Mouse (Mus musculus) liver, embryonic 13.5 days (tissue): ENCODE results near the gene Sbf2. TPM values are rescaled to one million over a fixed set of nuclear protein-coding genes. Genes with fewer than 3 reads are reported as not detected.
"Not testable (repeated sequence)": the region's sequence is repeated elsewhere in the genome, so short reads cannot be mapped to it uniquely, and the experiment has no call there.

Experiments used
- ATAC-seq: fragments of 200-750 bp; cut with Nextera tagmentation; 2 replicates; pipeline ENCODE4 v1.8.0; 2017; ENCODE audit warnings: low read depth, mild to moderate bottlenecking, moderate number of reproducible peaks, moderate library complexity
- DNase-seq: peaks from one replicate; pipeline ENCODE4 v3.0.0; 2022
- H3K27ac ChIP-seq: fragments of 300-500 bp; sonication (generic); 2 replicates; pipeline ENCODE4 v1.5.1; 2015; ENCODE audit warnings: moderate library complexity, mild to moderate bottlenecking, inconsistent platforms
- H3K27me3 ChIP-seq: fragments of 300-500 bp; sonication (generic); 2 replicates; pipeline ENCODE4 v1.6.1; 2015; ENCODE audit warnings: mild to moderate bottlenecking, inconsistent platforms
- H3K36me3 ChIP-seq: fragments of 300-500 bp; sonication (generic); 2 replicates; pipeline ENCODE4 v1.6.1; 2015; ENCODE audit warnings: mild to moderate bottlenecking, inconsistent platforms
- H3K4me1 ChIP-seq: fragments of 300-500 bp; sonication (generic); replicated peaks from 2 replicates; pipeline ENCODE4 v1.6.1; 2015; ENCODE audit warnings: inconsistent platforms
- H3K4me2 ChIP-seq: fragments of 300-500 bp; sonication (generic); 2 replicates; pipeline ENCODE4 v1.6.1; 2015; ENCODE audit warnings: inconsistent platforms, mild to moderate bottlenecking, moderate library complexity
- H3K4me3 ChIP-seq: fragments of 300-500 bp; sonication (generic); replicated peaks from 2 replicates; pipeline ENCODE4 v1.5.1; 2015; ENCODE audit warnings: mild to moderate bottlenecking, inconsistent platforms
- H3K9ac ChIP-seq: fragments of 300-500 bp; sonication (generic); 2 replicates; pipeline ENCODE4 v1.6.1; 2015; ENCODE audit warnings: mild to moderate bottlenecking, inconsistent platforms
- H3K9me3 ChIP-seq: fragments of 300-500 bp; sonication (generic); replicated peaks from 2 replicates; pipeline ENCODE4 v1.6.1; 2016; ENCODE audit warnings: inconsistent platforms
- WGBS: fragments of 180-500 bp; shearing (Covaris S2); methylation state at CpG from one replicate; pipeline ENCODE4 v1.1.7; 2015; ENCODE audit not compliant: insufficient replicate concordance; 5-methylcytosine and 5-hydroxymethylcytosine counted together
- polyA plus RNA-seq: library from polyadenylated mRNA; unstranded; fragments of >200 nt; fragmentation: Nextera tagmentation; extraction: Ambion mirVana; gene quantifications from 2 replicates; pipeline ENCODE4 v1.2.1, GENCODE M21; 2015

Gene Sbf2
- polyA plus RNA-seq, 1 experiment from 2014 or later: 5.3 TPM

GRCm38 (mm10) chr7:110491038-110491437, 123.7 kb downstream of the Sbf2 start:
- no peak for ATAC-seq
- Histone ChIP-seq H3K9me3 (no peaks in the 10 kb centered on the region), H3K27me3 (no peaks in the 10 kb centered on the region), H3K4me1 (no peaks in the 10 kb centered on the region), H3K9ac (no peak overlapping the region), H3K27ac (no peak overlapping the region), H3K4me2 (no peak overlapping the region), H3K4me3 (no peak overlapping the region), H3K36me3 (no peaks in the 10 kb centered on the region)
- 60% methylated on average over 5 of the region's 5 CpGs for WGBS
- no peak for DNase-seq

- Histone ChIP-seq H3K27ac (no peak overlapping the region), H3K9ac (no peak overlapping the region), H3K27me3 (no peaks in the 10 kb centered on the region), H3K9me3 (no peaks in the 10 kb centered on the region), H3K4me3 (no peak overlapping the region), H3K4me1 (no peaks in the 10 kb centered on the region), H3K36me3 (peaks cover 4% of the 10 kb centered on the region; the same call in 1 of the 2 replicates), H3K4me2 (no peak overlapping the region)
- WGBS: 70% methylated on average over 5 of the region's 5 CpGs
- ATAC-seq: no peak
- no peak for DNase-seq
Observed at GRCm38 (mm10) chr7:110485051-110485450, 129.7 kb downstream of the Sbf2 start.

- WGBS: 66% methylated on average over 6 of the region's 6 CpGs
- H3K36me3 ChIP-seq: no peaks in the 10 kb centered on the region
- H3K4me3 ChIP-seq: no peak overlapping the region
- ATAC-seq (no peak), DNase-seq (no peak)
- H3K9me3 ChIP-seq: no peaks in the 10 kb centered on the region
- H3K27me3 ChIP-seq: no peaks in the 10 kb centered on the region
- no peak overlapping the region for H3K27ac ChIP-seq
- H3K4me1 ChIP-seq: no peaks in the 10 kb centered on the region
- no peak overlapping the region for H3K9ac ChIP-seq
- H3K4me2 ChIP-seq: no peak overlapping the region
Observed at GRCm38 (mm10) chr7:110470987-110471386, 143.7 kb downstream of the Sbf2 start.

- Histone ChIP-seq H3K9ac (no peak overlapping the region), H3K9me3 (no peaks in the 10 kb centered on the region), H3K36me3 (no peaks in the 10 kb centered on the region), H3K4me1 (no peaks in the 10 kb centered on the region), H3K27me3 (no peaks in the 10 kb centered on the region), H3K4me2 (no peak overlapping the region), H3K27ac (no peak overlapping the region), H3K4me3 (no peak overlapping the region)
- ATAC-seq (no peak), DNase-seq (no peak)
- 72% methylated on average over 5 of the region's 5 CpGs for WGBS
Observed at GRCm38 (mm10) chr7:110463471-110463870, 151.3 kb downstream of the Sbf2 start.

GRCm38 (mm10) chr7:110432301-110432700, 182.4 kb downstream of the Sbf2 start:
- Histone ChIP-seq H3K4me1 (no peaks in the 10 kb centered on the region), H3K9me3 (no peaks in the 10 kb centered on the region), H3K27me3 (no peaks in the 10 kb centered on the region), H3K4me3 (no peak overlapping the region), H3K4me2 (no peak overlapping the region), H3K36me3 (no peaks in the 10 kb centered on the region), H3K9ac (no peak overlapping the region), H3K27ac (no peak overlapping the region)
- WGBS: 16% methylated on average over 4 of the region's 4 CpGs
- DNase-seq (peak; percentile 3), ATAC-seq (no peak)

GRCm38 (mm10) chr7:110416318-110416717, 198.4 kb downstream of the Sbf2 start:
- 53% methylated on average over 1 of the region's 1 CpGs for WGBS
- H3K4me1 ChIP-seq: no peaks in the 10 kb centered on the region
- H3K4me2 ChIP-seq: no peak overlapping the region
- no peak for DNase-seq
- no peak overlapping the region for H3K27ac ChIP-seq
- no peak for ATAC-seq
- no peak overlapping the region for H3K4me3 ChIP-seq
- H3K36me3 ChIP-seq: 0 out of 2 replicates have a peak, but pooled peaks cover 3% of the 10 kb centered on the region
- H3K27me3 ChIP-seq: no peaks in the 10 kb centered on the region
- H3K9ac ChIP-seq: no peak overlapping the region
- H3K9me3 ChIP-seq: no peaks in the 10 kb centered on the region

- Histone ChIP-seq H3K4me2 (no peak overlapping the region), H3K27ac (no peak overlapping the region), H3K9ac (no peak overlapping the region), H3K4me1 (no peaks in the 10 kb centered on the region), H3K4me3 (no peak overlapping the region), H3K27me3 (no peaks in the 10 kb centered on the region), H3K36me3 (0 out of 2 replicates have a peak, but pooled peaks cover 3% of the 10 kb centered on the region), H3K9me3 (no peaks in the 10 kb centered on the region)
- 67% methylated on average over 5 of the region's 5 CpGs for WGBS
- DNase-seq: no peak
- no peak for ATAC-seq
Observed at GRCm38 (mm10) chr7:110414276-110414675, 200.4 kb downstream of the Sbf2 start.

- H3K4me3 ChIP-seq: no peak overlapping the region
- WGBS: 69% methylated on average over 1 of the region's 1 CpGs
- H3K27me3 ChIP-seq: no peaks in the 10 kb centered on the region
- no peak overlapping the region for H3K4me2 ChIP-seq
- H3K9ac ChIP-seq: no peak overlapping the region
- DNase-seq: no peak
- H3K27ac ChIP-seq: no peak overlapping the region
- ATAC-seq: no peak
- H3K36me3 ChIP-seq: no peaks in the 10 kb centered on the region
- no peaks in the 10 kb centered on the region for H3K9me3 ChIP-seq
- H3K4me1 ChIP-seq: no peaks in the 10 kb centered on the region
Observed at GRCm38 (mm10) chr7:110402092-110402491, 212.6 kb downstream of the Sbf2 start.

- H3K27me3 ChIP-seq: no peaks in the 10 kb centered on the region
Observed at GRCm38 (mm10) chr7:110392576-110392975, 222.1 kb downstream of the Sbf2 start.

GRCm38 (mm10) chr7:110391632-110392031, 223.1 kb downstream of the Sbf2 start:
- H3K4me1 ChIP-seq: no peaks in the 10 kb centered on the region
- H3K4me2 ChIP-seq: no peak overlapping the region
- ATAC-seq (no peak), DNase-seq (no peak)
- WGBS: 42% methylated on average over 2 of the region's 2 CpGs
- no peak overlapping the region for H3K9ac ChIP-seq
- no peaks in the 10 kb centered on the region for H3K36me3 ChIP-seq
- H3K4me3 ChIP-seq: no peak overlapping the region
- H3K27me3 ChIP-seq: no peaks in the 10 kb centered on the region
- H3K27ac ChIP-seq: no peak overlapping the region
- no peaks in the 10 kb centered on the region for H3K9me3 ChIP-seq

More at GRCm38 (mm10) chr7:110392576-110392975, 222.1 kb downstream of the Sbf2 start:
- Histone ChIP-seq H3K27ac (no peak overlapping the region), H3K9ac (no peak overlapping the region), H3K4me2 (no peak overlapping the region), H3K36me3 (no peaks in the 10 kb centered on the region), H3K4me3 (no peak overlapping the region), H3K4me1 (no peaks in the 10 kb centered on the region), H3K9me3 (no peaks in the 10 kb centered on the region)
- ATAC-seq: no peak
- no peak for DNase-seq
- 65% methylated on average over 6 of the region's 6 CpGs for WGBS

- not testable (repeated sequence) for H3K9ac ChIP-seq, H3K4me3 ChIP-seq, H3K27ac ChIP-seq, ATAC-seq, H3K27me3 ChIP-seq, H3K4me1 ChIP-seq, H3K36me3 ChIP-seq, H3K9me3 ChIP-seq, H3K4me2 ChIP-seq, DNase-seq
- WGBS: 29% methylated on average over 2 of the region's 2 CpGs
Observed at GRCm38 (mm10) chr7:110388889-110389288, 225.8 kb downstream of the Sbf2 start.

GRCm38 (mm10) chr7:110387565-110387964, 227.2 kb downstream of the Sbf2 start:
- no peak for ATAC-seq
- H3K27ac ChIP-seq: no peak overlapping the region
- WGBS: 29% methylated on average over 2 of the region's 2 CpGs

More at GRCm38 (mm10) chr7:110387565-110387964, 227.2 kb downstream of the Sbf2 start:
- H3K4me3 ChIP-seq: no peak overlapping the region
- no peak overlapping the region for H3K4me2 ChIP-seq
- H3K27me3 ChIP-seq: no peaks in the 10 kb centered on the region
- no peaks in the 10 kb centered on the region for H3K4me1 ChIP-seq
- no peaks in the 10 kb centered on the region for H3K9me3 ChIP-seq
- no peak overlapping the region for H3K9ac ChIP-seq
- no peak for DNase-seq
- H3K36me3 ChIP-seq: no peaks in the 10 kb centered on the region
